Mouse (Mus musculus): ENCODE results near the gene Zswim4.

The Zswim4 gene

DNA sequence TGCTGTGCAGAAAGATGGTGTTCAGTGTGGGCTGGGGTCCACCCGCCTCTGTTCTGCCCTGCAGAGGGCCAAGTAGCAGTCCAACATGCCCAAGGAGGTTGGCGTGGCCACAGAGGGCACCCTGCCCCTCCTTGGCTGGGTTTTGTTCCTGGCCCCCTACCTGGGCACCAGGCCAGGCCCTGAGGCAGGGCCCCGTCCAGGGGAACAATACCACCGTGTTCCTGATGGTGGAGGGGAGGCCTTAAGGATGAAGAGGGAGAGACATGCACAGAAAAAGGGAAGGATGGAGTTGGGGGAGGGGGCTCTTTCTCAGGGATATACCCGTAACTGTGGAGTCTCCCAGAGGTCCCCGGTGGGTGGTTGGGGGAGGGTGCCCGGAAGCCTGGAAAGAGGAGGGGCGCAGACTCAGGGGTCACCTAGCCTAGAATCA lies 36.7 kb downstream of the Zswim4 start:
- DNase-seq: peak; percentile 19 to 37

DNA sequence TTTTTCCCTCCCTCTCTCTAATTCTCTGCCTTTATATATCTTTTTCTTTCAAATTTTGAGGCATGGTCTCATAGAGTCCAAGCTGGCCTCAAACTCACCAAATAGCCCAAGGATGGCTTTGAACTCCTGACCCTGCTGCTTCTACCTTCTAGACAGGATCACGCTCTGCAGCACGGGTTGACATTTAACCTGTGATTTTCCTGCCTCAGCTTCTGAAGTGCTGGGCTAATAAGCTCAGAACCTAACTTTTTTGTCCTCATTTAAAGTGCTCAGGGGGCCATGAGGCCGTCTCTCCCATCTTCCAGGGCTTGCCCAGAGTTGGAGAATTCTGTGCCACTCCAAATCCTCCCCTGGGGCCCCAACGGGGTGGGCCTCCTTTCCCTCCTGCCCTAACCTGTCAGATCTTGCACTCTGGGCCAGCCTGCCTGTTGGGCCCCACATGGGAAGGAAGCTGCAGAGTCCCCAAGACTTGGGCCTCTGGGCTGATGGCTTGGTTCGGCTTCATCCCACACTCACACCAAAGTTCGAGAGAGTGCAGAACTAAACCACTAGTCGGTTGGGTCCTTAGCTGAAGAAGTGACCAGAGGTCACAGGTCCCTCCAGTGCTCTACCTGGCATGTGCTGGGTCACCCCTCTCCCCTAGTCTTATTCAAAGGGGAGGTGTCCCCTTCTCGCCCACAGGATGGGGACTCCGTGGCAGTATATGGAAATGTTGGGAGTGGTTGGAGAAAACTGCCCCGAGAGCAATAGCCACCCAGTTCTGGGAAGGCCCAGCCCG lies 37.3 kb downstream of the Zswim4 start:
- DNase-seq: no peak

DNA sequence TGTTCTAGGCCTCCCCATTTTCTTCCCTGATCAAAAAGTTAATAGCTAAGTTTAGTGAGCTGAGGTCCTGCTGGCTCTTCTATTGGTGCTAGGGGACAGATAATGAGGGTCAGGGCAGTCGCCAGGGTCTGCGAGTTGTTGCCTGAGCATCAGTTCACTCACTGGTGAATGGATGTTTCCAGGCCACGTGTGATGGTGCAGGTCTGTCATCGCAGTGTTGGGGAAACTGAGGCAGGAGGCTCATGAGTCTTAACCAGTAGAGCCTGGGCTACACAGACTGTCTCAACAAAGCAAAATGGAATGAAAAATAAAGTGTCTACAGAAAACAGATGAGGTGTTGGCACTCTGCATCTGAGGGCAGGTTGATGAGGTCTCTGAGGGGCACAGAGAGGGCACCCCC lies 38.0 kb downstream of the Zswim4 start:
- DNase-seq: no peak

DNA sequence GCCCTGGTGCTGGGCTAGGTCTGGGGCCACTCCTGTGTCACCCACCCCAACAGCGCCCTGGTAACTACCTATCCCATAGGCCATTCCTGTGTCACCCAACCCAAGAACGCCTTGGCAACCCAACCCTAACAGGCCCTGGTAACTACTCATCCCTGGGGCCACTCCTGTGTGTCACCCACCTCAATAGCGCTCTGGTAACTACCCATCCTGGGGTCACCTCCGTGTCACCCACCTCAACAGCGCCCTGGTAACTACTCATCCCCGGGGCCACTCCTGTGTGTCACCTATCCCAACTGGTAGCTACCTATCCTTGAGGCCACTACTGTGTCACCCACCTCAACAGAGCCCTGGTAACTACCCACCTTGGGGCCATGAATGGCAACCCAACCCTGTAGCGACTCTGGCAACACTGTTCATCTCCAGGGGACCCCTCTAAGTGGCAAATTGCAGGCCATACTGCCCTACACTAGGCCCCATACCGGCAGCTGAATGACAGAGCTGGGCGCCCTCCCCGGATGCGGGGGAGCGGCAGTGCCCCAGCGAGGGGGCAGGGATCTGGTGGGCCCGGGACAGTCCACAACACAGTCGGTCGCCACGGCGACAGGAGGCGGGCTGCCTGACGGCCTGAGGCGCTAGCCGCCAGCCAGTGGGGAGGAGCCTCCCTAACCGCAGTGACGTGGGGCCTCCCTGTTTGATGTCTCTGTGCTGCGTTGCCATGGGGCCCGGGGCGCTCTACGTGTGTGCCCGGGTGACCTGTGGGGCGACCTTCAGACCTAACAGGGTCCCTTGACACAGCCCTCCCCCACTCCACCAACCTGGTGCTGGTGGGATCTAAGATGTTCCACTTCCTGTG lies 38.7 kb downstream of the Zswim4 start:
- peak; percentile 74 to 78 for DNase-seq

DNA sequence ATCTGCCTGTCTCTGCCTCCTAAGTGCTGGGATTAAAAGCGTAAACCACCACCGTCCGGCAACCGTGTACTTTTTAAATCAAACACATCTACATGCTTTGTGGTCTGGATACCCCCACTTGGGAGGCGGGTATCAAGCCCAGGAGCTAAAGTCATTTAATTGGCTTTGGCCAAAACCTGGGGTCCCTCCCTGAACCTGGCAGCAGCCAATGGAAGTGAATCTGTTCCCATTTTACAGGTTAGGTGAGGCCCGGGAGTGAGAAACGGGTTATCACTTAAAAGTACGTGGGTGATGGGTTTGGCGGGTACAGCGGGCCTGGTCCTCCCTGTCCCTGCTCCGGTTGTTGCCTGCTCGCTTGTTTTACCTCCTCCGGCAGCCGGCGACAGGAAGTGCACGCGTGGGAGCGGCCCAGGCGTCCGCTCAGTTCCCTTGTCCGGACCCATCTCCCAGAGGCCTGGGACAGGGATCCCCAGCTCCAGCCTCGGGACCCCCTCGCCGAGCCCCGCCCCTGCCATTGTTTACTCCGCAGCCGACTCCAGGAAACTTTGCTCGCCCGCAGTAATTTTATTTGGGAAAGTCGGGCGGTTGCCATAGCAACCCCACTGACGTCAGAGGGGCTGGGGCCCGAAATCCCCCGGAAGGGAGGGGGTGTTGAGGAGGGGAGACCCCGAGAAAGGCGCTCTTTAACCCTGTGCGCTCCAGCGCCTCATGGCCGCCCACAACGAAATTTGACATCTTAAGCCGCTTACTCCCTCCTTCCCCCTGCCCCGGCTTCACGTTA lies 39.5 kb downstream of the Zswim4 start:
- peak; percentile 76 to 80 for DNase-seq

DNA sequence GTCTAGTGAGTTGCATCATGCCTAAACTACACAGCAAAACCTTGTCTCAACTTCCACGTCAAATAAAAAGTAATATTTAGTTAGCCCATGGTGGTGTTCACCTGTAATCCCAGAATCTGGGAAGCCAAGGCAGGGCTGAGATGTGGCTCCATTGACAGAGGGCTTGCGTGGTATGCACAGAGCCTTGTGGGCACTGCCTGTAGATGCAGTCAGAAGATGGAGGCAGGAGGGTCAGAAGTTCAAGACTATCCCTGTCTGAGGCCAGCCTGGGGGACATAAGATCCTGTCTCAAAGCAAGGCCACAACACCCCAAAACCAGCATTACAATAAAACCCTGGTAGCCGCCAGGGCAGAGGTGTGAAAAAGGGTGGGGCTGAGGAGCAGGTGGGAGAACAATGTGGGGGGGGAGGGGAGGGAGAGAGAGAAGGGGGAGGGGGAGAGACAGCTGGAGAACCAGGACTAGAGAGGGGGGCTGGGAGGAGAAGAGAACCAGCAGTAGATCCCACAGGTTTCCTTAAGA lies 42.6 kb downstream of the Zswim4 start:
- no peak for DNase-seq

DNA sequence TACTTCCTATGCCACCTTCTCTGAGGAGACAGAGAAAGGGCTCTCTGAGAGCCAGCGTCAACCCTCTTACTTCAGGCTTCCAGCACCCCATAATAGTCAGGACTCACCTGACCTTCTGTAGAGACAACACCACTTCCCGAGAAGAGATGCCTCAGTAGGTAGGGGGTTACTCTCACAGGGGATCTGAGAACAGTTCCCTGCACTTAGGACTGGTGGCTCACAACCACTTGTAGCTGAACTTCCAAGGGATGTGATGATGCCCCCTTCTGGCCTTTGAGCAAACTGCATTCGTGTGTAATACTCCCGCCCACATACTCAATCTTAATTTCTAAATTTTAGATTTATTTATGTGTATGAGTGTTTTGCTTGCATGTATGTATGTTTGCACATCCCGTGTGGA lies 43.3 kb downstream of the Zswim4 start:
- DNase-seq: no peak

DNA sequence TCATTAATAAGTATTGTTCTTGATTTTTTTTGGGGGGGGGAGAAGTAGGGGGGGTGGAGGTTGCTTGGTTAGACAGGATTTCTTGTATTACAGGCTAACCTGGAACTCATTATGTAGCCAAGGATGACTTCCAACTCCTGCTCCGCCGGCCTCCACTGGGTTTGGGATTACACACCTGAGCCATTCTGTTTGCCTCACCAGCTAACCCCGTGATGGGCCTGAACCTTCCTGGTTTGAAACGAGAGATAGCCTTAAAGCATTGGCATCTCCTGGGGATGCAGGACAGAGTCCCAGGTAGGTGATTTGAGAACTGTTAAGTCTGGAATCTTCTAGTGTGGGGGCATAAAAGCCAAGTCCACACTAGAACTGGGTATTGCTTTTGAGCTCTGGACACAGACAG lies 43.7 kb downstream of the Zswim4 start:
- DNase-seq: no peak

DNA sequence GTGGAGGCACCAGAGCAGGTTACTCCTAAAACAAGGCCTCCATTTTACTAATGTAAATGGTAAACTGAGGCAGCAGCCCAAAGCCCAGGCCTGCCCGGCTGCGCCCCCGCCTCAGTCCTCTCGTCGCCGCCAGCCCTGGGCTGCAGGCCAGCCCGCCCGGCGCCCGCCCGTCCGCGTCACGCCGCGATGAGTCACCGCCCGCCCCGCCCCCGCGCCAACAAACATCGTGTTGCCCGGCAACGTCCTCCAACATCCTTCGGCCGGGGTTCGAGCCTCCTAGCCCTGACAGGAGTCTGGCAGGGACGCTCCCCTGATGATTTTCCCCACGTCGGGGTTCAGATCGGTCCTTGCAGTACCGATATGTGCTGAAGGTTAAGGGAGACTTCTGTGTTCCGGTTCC lies 44.3 kb downstream of the Zswim4 start:
- peak in 1 of 2 experiments; percentile 48 for DNase-seq

DNA sequence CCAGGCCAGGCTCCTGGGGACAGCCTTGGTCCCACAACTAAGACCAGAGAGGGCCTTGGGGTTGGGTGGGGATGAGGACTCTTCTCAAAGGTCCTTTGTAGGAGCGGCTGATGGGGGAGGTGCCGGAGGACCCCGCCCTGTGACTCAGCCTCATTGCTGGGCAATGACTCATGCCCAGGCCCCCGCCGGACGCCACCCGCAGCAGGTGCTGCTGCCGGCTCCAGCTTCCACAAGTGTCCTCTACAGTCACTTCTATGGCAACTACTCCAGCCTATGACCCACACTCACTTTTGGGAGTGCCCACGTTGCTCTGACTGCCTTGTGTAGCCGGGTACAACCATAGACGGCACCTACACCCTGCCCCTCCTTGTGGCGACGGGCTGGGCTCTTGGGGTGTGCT lies 44.8 kb downstream of the Zswim4 start:
- DNase-seq: peak; percentile 48 to 61

DNA sequence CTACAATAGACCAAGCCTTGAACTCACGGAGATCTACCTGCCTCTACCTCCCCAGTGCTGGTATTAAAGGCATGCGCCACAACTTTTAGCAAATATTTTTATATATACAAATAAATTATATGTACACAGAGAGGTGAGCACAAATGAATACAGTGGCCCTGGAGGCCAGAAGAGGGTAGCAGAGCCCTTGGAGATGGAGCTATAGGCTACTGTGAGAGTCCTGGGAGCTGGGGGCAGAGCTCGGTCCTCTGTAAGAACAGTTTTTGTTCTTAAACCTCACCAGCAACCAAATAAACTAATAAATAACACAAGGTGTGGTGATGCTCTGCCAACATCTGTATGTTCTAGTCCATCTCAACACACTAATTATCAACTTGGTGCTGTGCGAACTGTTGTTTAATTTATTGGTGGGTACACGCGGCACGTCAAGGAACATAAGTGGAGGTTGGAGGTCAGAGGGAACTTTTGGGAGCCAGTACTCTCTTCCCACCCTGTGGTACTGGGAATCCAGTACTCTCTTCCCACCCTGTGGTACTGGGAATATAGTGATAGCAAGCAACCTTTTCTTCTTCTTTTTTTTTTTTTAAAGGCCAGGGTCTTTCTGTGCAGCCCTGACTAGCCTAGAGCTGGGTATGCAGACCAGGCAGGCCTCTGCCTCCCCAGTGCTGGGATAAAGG lies 46.5 kb downstream of the Zswim4 start:
- DNase-seq: no peak

DNA sequence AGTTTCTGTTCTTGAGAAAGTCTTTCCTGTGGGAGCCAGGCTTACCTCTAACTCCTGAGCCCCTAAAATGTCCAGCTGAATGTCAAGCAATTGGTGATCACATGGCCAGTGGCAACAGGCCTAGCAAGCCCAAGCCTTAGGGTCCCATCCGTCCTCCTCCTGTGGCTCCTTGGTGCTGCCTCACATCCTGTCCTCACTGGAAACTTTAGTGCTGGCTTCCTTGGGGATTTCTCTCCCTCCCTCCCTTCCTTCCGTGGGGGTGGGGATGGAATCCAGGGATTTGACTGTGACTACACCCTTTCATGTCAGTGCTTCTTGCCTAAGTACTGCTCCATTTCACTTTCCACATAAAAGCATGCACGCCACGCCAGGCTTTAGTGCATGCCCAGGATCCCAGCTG lies 47.3 kb downstream of the Zswim4 start:
- DNase-seq: peak; percentile 71 to 72

DNA sequence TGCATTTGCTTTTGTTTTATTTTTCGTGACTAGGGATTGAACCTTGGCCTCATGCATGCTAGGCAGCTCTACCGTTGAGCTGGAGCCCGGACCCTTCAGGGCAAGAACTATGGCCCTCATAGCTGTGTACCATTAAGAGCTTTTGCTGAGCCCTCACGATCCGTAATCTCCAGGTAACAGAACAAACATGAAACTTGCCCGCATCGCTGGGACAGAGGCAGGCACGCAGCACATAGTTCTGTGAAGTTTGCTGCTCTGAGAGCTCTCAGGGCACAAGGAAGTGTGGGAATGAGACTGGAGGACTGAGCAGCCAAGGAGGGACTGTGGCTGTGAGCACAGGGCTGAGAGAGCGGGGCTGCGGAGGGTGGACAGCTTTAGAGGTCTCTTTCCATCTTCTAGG lies 48.2 kb downstream of the Zswim4 start:
- DNase-seq: no peak

DNA sequence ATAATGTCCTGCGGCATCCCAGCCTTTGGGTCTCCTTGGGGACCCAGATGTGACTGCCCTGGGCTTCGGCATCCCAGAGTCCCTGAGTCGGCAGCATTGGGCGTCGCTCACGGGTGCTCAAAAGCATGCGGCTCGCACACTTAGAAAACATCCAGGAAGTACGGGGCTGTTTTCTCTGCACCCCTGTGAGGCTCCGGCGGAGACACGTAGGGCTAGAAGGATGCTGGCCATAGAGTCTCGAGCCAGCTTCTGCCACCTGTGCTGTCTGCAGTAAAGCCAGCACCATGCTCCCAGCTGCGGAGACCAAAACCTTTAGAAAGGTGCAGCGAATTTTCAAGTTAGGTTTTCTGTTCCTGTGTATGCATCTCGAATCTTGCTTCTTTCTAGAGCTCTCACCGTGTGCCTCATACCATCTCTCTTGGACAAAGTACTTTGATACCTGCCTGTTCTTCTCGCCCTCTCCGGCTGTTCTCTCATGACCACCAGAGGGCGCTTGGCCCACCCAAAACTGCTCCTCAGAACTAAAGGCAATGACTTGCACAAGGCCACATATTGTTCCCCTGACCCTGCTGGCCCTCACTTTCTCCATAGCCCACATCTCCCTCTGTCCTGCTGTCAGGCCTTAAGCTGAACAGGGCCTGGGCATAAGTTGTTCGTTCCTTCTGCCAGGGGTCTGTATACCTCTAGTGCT lies 49.6 kb downstream of the Zswim4 start:
- DNase-seq: peak in 1 of 2 experiments; percentile 70

DNA sequence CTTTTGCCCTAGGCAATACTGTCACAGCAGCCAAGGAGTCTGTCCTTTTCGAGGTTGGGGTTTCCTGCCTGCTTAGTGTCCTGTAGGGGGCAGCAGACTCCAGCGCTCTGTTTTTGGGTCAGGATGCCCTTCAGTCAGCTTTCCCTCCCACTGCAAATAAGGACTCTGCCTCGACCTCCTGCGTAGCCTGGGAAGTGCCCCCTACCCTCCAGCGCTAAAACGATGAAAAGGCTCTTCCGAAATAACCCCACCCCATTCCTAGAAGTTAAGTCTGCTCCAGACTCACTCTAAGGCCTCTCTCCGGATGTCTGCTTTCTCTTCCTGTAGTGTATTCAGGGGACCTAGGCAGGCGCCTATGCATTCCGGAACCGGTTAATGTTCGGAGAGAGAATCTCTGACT lies 50.3 kb downstream of the Zswim4 start:
- DNase-seq: peak; percentile 68 to 76

DNA sequence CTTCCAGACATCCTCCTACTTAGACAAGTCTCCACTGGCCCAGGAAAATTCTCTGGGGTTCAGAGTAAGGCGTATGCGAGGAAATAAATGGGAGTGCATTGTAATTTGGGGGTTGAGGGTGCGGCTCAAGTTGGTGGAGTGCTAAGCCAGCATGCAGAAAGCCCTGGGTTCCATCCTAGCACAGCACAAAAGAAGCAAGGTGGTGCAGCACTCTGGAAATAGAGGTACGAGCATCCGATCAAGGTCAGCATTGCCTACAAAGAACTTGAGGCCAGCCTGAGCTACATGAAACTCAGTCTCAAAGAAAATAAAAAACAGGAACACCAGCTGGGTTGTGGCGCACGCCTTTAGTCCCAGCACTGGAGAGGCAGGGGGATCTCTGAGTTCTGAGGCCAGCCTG lies 51.7 kb downstream of the Zswim4 start, which contains the start of gene Nanos3:
Gene Nanos3 (minus strand): TSS at position 101 of the 400 bp plus-strand sequence.
- DNase-seq: no peak

DNA sequence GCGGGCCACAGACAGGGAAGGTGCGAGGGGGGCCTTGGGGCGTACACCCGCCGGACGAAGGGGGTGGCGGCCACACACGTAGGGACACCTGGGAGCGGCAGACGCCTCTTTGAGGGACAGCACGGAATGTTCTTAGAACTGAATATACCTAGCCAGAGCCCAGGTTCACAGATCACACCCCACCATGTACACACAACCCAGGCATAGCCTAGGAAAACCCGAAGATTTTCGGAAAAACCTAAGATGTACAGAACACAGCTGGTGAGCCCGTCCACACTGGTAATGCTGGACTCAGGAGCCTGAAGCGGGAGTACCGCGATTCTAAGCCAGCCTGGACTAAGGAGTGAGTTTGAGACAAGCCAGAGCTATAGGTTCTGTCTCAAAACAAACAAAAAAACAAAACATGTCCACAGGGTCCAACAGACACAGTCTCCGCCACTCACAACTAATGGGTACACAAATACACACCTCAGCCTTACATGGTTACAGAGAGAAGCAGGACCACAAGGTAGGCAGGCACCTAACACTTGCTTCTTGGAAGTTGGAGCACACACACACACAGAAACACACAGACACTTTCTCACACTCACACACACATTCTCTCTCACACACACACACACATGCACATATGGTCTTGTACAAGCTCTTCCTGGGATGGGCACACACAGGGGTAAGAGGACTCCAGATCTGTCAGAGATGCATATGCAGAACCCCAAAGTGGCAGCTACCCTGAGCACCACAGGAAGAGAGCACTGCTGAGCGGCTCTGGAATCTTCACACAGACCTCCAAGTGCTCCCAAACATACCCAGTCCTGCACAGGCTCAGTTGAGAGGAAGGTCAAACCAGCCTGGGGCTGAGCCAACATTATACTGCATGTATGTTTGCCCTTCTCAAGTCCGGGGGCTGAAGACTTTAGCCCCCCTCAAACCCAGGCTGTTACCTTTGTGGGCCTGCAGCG lies 52.5 kb downstream of the Zswim4 start:
- DNase-seq: no peak

DNA sequence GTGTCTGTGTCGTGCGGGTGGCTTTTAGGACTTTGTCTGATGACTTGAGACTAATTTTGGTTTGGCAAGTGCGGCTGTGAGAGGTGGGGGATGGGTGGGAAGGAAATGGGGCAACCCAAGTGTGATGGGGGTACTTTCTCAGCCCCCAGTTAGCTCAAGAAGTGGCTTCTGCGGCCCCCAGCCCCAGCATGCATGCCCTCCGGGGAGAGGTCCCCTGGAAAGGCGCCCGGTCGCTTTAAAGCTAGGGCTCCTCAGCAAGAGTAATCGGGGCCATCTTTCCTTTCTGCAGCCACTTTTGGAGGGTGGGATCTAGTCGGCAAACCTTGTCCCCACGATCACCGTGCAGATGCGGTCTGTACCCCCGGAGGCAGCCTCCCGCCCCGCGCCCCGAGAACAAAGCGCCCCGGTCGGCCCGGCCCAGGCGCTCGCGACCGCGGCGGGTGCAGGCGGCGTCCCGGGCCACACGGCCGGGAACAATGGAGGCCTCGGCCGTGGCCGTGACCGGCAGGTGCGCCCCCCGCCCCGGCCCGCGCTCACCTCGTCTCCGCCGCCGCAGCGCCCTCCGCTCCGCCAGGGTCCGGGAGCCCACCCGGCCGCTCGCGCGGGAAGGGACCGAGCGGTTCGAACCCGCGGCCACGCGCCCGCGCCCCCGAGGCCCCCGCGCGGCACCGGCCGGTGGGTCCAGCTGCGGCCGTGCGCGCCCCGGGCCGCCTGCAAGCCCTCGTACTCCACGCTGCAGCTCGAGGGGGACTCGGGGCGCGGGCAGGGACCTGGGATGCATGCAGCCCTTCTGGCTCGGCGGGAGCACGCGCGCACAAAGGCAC lies 53.4 kb downstream of the Zswim4 start:
- no peak for DNase-seq

DNA sequence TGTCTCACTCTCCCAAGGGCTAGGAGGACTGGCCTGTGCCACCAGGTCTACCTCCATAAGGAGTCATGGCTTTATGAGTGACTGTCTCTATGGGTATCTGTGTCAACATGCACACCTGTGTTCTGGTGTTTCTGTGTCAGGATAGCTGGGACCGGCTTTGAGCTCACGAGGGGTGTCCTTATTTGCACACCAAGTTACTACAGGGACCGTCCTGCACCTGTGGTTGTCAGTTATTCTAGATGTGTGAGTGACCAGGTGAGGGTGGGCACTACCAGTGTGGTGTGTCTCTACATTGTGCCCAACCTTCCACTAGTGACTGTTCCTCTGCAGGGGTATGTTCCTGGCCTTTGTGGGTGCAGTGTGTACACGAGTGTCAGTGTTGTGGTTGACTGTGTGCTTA lies 54.0 kb downstream of the Zswim4 start:
- no peak for DNase-seq
